Mouse (Mus musculus) frontal cortex, postnatal 36 days (tissue): Measurements from ENCODE around the gene Il23a.
A peak's percentile ranks its signal among the peaks of the same experiment; 100 is the strongest.
"Not testable (repeated sequence)": the region's sequence is repeated elsewhere in the genome, so short reads cannot be mapped to it uniquely, and the experiment has no call there.

Source experiments
- DNase-seq, 2 experiments: peaks; one replicate each; pipeline ENCODE4 v3.0.0; 2022; ENCODE audit warnings: low spot score in 2 of 2

The Il23a gene

GRCm38 (mm10) chr10:128309654-128310053 is 11.1 kb upstream of the Il23a start:
- no peak for DNase-seq

- peak; percentile 100 for DNase-seq
These were observed 4.8 kb upstream of the Il23a start, which contains the start of gene Pan2 for GRCm38 (mm10) chr10:128303126-128304021. Gene Pan2 (plus strand): TSS chr10:128303335.

DNA sequence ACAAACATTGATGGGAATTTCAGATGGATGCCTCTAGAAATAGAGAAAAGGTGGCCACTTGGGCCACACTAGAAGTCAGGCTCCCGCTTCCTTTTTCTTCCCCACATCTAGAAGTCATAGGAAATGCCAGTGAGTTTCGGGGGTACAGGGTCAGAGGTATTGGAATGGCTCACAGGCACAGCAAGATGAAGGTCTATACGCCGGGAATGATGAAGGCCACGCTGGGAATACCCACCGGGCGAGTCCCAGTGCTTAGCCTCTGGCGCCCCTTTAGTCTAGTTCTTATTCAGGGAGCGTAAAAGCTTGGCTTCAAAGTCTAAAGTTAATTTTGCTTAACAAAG is 4.2 kb upstream of the Il23a start:
- no peak for DNase-seq

DNA sequence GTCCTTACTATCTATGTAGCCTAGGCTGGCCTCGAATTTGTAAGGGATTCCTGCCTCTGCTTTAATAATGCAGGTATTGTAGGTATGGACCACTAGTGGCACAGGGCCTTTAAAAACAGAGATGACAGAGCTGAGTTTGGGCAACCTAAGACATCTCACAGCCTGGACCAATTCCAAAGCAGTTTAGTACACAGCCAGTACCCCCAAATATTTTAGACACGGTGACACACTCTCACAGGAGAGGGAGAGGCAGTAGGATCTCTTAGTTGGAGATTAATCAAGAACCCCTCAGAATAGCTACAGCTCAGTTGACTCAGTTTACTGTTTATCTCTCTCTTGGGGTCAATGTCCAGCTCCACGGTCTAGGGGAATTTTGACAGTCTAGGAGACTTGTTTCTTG is 3.8 kb upstream of the Il23a start:
- DNase-seq: peak in 1 of 2 experiments; percentile 13

- no peak for DNase-seq
These were observed 309 bp downstream of the Il23a start for GRCm38 (mm10) chr10:128298243-128298642.

GRCm38 (mm10) chr10:128297622-128298021 is 930 bp downstream of the Il23a start:
- no peak for DNase-seq

GRCm38 (mm10) chr10:128297221-128297620 is 1.3 kb downstream of the Il23a start:
- DNase-seq: no peak

GRCm38 (mm10) chr10:128296370-128297090 is 2.0 kb downstream of the Il23a start:
- no peak for DNase-seq

DNA sequence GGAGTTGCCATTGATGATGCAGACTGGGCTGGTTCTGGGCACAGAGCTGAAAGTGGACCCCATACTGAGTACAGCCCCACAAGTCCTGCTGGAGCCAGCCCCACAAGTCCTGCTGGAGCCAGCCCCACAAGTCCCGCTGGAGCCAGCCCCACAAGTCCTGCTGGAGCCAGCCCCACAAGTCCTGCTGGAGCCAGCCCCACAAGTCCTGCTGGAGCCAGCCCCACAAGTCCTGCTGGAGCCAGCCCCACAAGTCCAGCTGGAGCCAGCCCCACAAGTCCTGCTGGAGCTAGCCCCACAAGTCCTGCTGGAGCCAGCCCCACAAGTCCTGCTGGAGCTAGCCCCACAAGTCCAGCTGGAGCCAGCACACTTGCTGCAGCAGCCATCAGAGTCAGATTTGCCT is 8.0 kb downstream of the Il23a start:
- DNase-seq: not testable (repeated sequence)

DNA sequence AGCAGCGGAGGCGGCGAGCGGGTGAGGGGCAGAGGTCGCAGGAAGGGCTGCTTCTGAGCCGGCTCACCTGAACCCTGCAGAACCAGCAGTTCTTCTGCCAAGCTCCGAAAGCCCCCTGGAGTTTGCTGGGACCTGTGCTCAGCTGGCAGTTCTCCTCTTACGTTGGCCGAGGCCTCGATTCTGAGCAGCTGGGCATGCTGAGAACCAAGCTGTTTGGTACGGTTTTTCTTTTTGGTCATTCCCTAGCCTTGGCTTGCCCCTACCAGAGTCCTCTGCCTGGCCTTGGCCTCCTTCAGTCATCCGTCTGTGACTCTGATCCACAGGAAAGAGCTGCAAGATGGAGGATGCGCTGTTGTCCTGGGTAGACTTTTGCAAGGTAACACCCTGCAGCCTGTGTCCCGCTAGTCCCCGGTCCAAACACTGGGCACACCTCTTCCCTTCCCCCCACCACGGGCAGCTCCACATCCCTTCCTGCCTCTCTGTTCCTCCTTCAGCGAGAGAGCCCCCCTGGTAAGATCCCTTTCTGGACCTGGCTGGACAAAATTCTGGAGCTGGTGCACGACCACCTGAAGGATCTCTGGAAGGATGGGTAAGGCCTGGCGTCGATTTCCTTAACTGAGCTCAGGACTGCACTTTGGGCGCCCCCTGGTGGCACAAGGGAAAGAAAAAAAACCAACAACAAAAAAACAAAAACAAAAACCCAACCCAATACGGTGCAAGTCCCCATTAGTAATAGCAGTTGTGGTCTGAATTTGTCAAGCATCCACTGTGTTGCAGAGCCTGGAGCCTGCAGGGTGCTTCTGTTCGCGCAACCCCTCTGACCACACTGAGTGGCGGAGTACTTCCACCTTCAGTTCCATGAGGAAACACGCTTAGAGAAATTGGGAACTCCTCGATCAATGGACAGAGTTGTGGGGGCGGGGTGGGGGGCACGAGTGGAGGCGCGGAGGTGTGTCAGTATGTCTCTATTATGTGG is 14.7 kb downstream of the Il23a start:
- peak; percentile 46 to 52 for DNase-seq

- no peak for DNase-seq
These were observed 15.6 kb downstream of the Il23a start for GRCm38 (mm10) chr10:128282886-128283450.

- DNase-seq: no peak
These were observed 16.9 kb downstream of the Il23a start for GRCm38 (mm10) chr10:128281682-128282081.

GRCm38 (mm10) chr10:128280943-128281342 is 17.6 kb downstream of the Il23a start:
- DNase-seq: no peak

DNA sequence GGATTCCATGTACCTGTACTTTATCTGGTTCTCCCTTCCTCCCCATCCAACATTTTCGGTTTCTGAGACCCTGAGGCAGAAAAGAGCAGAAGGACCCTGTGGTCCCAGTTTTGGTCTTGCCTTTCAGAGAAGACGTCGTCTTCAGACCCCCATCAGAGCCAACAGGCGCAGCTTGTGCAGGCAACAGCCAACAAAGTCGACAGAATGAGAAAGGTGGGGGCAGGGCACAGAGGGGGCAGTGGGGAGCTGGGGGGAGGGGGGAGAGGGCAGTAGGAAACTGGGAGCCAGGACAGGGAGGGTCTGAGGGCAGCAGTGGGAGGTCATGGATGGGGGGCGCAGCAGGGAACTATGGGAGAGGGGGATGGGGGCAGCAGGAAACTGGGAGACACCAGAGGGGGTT is 20.4 kb downstream of the Il23a start:
- DNase-seq: no peak

DNA sequence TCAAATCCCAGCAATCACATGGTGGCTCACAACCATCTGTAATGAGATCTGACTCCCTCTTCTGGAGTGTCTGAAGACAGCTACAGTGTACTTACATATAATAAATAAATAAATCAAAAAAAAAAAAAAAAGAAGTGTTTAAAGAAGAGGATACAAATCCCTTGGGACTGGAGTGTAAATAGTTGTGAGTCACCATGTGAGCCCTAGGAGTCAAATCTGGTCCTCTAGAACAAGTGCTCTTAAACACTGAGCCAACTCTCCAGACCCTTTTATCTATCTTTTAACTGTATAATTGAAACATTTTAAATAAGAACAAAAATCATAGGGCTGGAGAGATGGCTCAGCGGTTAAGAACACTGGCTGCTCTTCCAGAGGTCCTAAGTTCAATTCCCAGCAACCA is 23.2 kb downstream of the Il23a start:
- DNase-seq: not testable (repeated sequence)

- DNase-seq: not testable (repeated sequence)
These were observed 25.6 kb downstream of the Il23a start for GRCm38 (mm10) chr10:128272819-128273439.

GRCm38 (mm10) chr10:128271883-128272282 is 26.7 kb downstream of the Il23a start:
- DNase-seq: no peak

- no peak for DNase-seq
These were observed 27.7 kb downstream of the Il23a start for GRCm38 (mm10) chr10:128270866-128271265.

DNA sequence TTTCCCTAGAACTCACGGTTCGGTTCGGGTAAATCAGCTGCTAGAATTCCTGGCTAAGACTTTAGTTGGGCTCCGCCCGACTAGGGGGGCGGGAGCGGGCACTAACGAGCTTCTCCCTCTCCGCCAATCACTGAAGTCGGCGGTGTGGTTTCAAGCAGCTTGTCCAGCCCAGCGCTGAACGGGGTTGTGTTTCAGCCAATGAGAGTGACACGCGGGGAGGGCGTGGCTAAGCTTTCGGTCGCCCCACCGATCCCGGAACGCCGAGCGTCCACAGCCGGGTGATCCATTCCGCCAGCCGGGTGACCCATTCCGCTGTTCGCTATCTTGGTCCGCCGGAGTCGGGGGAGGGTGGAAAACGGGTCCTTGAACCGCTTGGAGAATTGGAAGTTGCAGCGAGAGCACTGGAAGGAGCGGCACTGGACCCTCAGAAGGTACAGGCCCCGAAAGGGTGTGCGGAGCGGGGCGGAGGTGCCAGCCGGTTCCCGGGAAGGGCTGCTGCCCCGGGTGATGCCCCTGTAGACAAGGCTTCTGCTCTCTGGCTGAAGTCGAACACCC is 28.2 kb downstream of the Il23a start, which contains the start of gene Stat2:
TSS of gene Stat2 (plus strand) at position 273 of the 555 bp plus-strand sequence.
- peak; percentile 94 to 98 for DNase-seq

DNA sequence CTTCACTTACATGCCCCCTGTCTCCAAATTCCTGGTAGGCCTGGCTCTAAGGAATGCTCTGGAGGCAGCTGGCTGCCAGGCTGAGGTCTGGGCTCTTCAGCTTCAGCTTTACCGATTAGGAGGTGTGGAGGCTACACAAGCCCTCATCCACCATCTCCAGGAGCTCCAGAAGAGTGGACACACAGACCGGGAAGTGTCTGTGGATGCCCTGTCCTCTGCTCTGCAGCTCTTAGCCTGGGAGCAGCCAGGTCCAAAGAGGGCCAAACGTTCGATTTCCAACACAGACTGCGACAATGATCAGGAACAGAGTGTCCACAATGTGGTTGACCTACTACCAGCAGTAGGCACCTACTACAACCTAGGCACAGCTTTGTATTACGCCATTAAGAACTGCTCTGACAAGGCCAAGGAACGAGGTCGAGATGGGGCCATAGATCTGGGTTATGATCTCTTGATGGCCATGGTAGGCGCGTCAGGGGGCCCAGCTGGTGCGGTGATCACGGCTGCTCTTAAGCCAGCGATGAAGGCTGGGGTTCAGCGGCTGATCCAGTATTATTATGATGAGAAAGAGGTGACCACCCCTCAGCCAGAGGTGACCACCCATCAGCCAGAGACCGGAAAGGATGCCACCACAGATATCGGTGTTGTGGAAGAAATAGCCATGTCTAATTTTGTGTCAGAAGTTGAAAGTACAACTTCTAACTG is 29.2 kb downstream of the Il23a start:
- DNase-seq: no peak
